Mouse (Mus musculus) intestine, embryonic 14.5 days (tissue): ENCODE results near the gene Eml1. TPM values are rescaled to one million over a fixed set of nuclear protein-coding genes. Genes with fewer than 3 reads are reported as not detected.

ENCODE experiments used
- ATAC-seq: fragments of 200-750 bp; cut with Nextera tagmentation; replicated peaks from 2 replicates; pipeline ENCODE4 v1.8.0; 2017; ENCODE audit warnings: low read depth, moderate number of reproducible peaks, moderate TSS enrichment, moderate library complexity; ENCODE audit not compliant: low FRiP score, low TSS enrichment
- DNase-seq: peaks from one replicate; pipeline ENCODE4 v3.0.0-alpha.2; 2018; ENCODE audit warnings: low spot score
- H3K27ac ChIP-seq: fragments of 300-500 bp; sonication (generic); 2 replicates; pipeline ENCODE4 v1.5.1; 2014; ENCODE audit warnings: low read depth, mild to moderate bottlenecking, control low read depth
- H3K27me3 ChIP-seq: fragments of 300-500 bp; sonication (generic); replicated peaks from 2 replicates; pipeline ENCODE4 v1.6.1; 2014; ENCODE audit warnings: low read length, control low read depth; ENCODE audit not compliant: control insufficient read depth, insufficient read depth
- H3K36me3 ChIP-seq: fragments of 300-500 bp; sonication (generic); 2 replicates; pipeline ENCODE4 v1.6.1; 2014; ENCODE audit warnings: low read length, control low read depth; ENCODE audit not compliant: control insufficient read depth, insufficient read depth
- H3K4me1 ChIP-seq: fragments of 300-500 bp; sonication (generic); replicated peaks from 2 replicates; pipeline ENCODE4 v1.6.1; 2014; ENCODE audit warnings: low read length, control low read depth, mixed read lengths; ENCODE audit not compliant: control insufficient read depth, insufficient read depth
- H3K4me2 ChIP-seq: fragments of 300-500 bp; sonication (generic); 2 replicates; pipeline ENCODE4 v1.6.1; 2014; ENCODE audit warnings: low read length
- H3K4me3 ChIP-seq: fragments of 300-500 bp; sonication (generic); 2 replicates; pipeline ENCODE4 v1.5.1; 2014; ENCODE audit warnings: low read depth, low read length, control low read depth, mixed read lengths
- H3K9ac ChIP-seq: fragments of 300-500 bp; sonication (generic); 2 replicates; pipeline ENCODE4 v1.6.1; 2014; ENCODE audit warnings: mild to moderate bottlenecking, low read length
- H3K9me3 ChIP-seq: fragments of 300-500 bp; sonication (generic); 2 replicates; pipeline ENCODE4 v1.6.1; 2016; ENCODE audit warnings: low read length, control low read depth; ENCODE audit not compliant: control insufficient read depth
- WGBS: fragments of 180-500 bp; shearing (Covaris S2); extraction: QIAGEN DNeasy Blood & Tissue Kit; methylation state at CpG from one replicate; pipeline ENCODE4 v1.1.7; 2014; 5-methylcytosine and 5-hydroxymethylcytosine counted together
- polyA plus RNA-seq: library from polyadenylated mRNA; unstranded; fragments of >200 nt; fragmentation: Nextera tagmentation; extraction: Ambion mirVana; gene quantifications from 2 replicates; pipeline ENCODE4 v1.2.1, GENCODE M21; 2014

The Eml1 gene
- polyA plus RNA-seq, 1 experiment from 2014 or later: 72.4 TPM

DNA sequence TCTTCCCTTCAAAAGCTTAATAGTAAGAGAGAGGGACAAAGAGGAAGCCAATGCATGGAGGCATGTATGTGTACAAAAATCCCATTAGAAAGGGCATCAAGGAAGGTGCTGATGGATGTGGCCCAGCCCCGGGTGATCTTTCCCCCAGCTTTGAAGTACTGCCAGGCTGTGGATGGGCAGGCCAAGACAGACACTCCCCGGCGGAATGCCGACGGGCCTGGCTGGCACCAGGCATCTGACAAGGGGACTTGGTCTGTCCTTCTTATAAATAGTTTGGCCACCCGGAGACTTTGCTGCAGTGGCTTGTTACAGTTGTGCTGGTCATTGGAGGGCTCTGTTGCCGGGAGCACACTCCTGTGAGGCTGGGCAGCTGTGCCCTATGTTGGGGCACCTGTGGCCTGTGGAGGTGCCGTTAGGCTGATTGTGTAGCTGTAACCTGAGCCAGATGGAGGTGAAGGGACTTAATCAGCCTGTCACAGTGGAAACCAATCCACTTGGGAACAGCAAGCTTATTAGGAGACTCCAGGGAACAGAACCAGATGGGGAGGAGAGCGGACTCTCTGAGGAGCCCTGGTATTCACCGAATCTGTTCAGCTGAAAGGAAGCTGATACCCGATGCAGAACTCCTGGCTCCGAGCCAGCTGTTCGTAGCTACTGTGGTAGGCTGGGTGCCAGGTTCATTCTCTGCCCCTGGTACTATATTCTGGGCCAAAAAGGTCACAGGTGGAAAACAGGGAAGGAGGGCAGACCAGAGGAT, 15.9 kb downstream of the Eml1 start:
- H3K36me3 ChIP-seq: no peaks in the 10 kb centered on the region
- DNase-seq: no peak
- H3K4me2 ChIP-seq: no peak overlapping the region
- H3K27ac ChIP-seq: no peak overlapping the region
- no peaks in the 10 kb centered on the region for H3K9me3 ChIP-seq
- no peaks in the 10 kb centered on the region for H3K4me1 ChIP-seq
- no peak for ATAC-seq
- no peak overlapping the region for H3K9ac ChIP-seq
- no peak overlapping the region for H3K4me3 ChIP-seq
- 67% methylated on average over 13 of the region's 13 CpGs for whole genome bisulfite sequencing
- H3K27me3 ChIP-seq: no peaks in the 10 kb centered on the region

DNA sequence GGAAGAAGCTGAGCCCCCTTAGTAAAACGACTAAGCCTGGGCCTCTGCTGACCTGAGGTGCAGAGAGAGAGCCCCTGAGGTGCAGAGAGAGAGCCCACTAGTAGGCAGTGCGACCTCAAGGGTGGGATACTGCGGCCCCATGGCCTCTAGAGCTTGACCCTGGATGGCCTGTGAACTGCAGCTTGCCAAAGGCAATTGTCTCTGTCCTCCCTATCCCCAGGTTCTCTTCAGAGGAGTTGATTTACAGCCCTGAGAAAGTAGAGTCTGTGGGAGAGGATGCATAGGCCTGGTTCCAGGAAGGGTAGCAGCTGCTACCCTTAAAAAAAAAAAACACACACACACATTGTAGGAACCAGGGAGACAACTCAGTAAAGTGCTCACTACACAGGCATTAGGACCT, 19.0 kb downstream of the Eml1 start:
- Histone ChIP-seq H3K4me1 (peaks cover 7% of the 10 kb centered on the region; the same call in 1 of the 2 replicates), H3K27me3 (no peaks in the 10 kb centered on the region), H3K4me3 (no peak overlapping the region), H3K4me2 (no peak overlapping the region), H3K9me3 (no peaks in the 10 kb centered on the region), H3K9ac (no peak overlapping the region), H3K27ac (no peak overlapping the region), H3K36me3 (no peaks in the 10 kb centered on the region)
- DNase-seq: no peak
- WGBS: 35% methylated on average over 3 of the region's 3 CpGs
- no peak for ATAC-seq

DNA sequence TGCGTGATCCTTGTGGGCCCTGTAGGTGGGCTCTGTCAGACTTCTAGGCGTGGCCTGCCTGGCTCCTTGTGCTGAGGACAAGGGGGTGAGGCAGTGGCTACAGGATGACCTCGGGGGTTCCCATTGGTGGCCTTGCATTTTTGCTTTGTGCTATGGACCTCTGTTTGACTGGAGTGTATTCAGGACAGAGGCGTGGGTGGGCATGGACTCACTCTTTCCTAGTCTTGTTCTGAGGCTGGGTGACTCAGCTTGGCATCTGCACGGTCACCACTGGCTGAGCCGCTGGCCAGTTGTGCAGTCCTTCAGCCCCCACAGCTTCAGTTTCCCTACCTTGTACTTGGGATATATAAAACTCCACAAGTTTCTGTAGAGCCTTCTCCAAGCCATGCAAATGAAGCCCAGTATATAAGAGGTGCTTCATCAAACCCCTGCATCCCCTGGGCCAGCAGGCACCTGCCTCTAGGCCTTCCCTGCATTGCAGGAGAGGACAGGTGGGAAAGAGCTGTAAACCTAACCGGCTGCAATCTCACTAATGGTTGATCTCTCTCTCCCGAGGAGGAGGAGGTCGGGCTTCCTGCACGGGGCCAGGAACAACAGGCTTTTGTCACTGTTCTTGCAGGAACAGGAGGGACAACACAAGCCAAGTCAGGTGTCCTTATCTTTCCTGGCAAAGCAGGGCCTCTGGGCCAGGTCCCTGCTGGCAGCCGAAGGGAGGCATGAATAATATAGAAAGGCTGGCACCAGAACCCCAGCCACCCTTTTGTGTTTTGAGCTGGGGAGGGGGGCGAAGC, 21.7 kb downstream of the Eml1 start:
- Histone ChIP-seq H3K4me3 (no peak overlapping the region), H3K9me3 (no peaks in the 10 kb centered on the region), H3K9ac (no peak overlapping the region), H3K4me1 (peaks cover 7% of the 10 kb centered on the region; the same call in 1 of the 2 replicates), H3K27me3 (no peaks in the 10 kb centered on the region), H3K36me3 (no peaks in the 10 kb centered on the region), H3K27ac (no peak overlapping the region), H3K4me2 (no peak overlapping the region)
- ATAC-seq (0 out of 2 replicates have a peak, but pooled peaks have one; percentile 24), DNase-seq (no peak)
- 62% methylated on average over 12 of the region's 12 CpGs for WGBS

DNA sequence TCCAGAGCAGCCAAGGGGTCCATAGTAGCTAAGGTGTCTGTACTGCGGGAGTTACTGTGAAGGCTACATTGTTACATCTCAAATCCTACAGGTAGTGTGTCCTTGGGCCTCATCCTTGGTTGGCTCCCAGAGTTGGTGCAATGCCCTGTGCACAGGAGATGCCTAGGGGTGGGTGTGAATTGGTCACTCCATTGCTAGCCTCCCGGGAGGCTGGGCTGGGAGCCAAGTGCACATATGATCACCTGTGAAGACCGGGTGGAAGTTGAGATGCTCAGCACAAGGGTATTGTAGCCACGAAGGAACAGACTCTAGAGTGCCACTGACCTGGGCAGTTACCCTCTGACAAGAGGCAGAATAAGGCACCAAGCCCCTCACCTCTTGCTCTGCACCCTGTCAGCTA, 22.3 kb downstream of the Eml1 start:
- Histone ChIP-seq H3K9me3 (no peaks in the 10 kb centered on the region), H3K27ac (no peak overlapping the region), H3K9ac (no peak overlapping the region), H3K27me3 (no peaks in the 10 kb centered on the region), H3K4me2 (no peak overlapping the region), H3K36me3 (no peaks in the 10 kb centered on the region), H3K4me1 (peaks cover 7% of the 10 kb centered on the region; the same call in 1 of the 2 replicates), H3K4me3 (no peak overlapping the region)
- WGBS: 82% methylated on average over 4 of the region's 4 CpGs
- DNase-seq (no peak), ATAC-seq (0 out of 2 replicates have a peak, but pooled peaks have one; percentile 10)

DNA sequence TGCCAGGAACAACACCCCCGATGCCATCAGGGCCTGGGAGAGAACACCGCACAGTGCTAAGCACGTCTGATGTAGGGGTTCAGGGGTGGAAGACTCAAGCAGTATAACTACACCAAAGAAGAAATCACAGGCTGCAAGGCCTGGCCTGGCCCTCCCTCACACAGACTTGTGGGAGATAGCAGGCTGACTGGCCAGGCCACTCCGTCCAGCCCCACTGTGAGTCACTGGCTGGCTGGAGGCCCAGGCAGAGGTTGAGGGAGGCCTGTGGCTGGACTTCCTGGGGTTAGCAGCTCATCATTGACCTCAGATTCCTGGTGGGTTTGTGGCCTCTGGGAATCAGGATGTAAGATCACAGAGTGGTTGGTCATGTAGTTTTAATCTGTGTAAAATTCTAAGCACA, 22.9 kb downstream of the Eml1 start:
- Histone ChIP-seq H3K27ac (no peak overlapping the region), H3K4me3 (no peak overlapping the region), H3K36me3 (no peaks in the 10 kb centered on the region), H3K4me2 (no peak overlapping the region), H3K4me1 (peaks cover 7% of the 10 kb centered on the region; the same call in 1 of the 2 replicates), H3K9ac (no peak overlapping the region), H3K9me3 (no peaks in the 10 kb centered on the region), H3K27me3 (no peaks in the 10 kb centered on the region)
- 60% methylated on average over 4 of the region's 4 CpGs for WGBS
- DNase-seq (no peak), ATAC-seq (no peak)

DNA sequence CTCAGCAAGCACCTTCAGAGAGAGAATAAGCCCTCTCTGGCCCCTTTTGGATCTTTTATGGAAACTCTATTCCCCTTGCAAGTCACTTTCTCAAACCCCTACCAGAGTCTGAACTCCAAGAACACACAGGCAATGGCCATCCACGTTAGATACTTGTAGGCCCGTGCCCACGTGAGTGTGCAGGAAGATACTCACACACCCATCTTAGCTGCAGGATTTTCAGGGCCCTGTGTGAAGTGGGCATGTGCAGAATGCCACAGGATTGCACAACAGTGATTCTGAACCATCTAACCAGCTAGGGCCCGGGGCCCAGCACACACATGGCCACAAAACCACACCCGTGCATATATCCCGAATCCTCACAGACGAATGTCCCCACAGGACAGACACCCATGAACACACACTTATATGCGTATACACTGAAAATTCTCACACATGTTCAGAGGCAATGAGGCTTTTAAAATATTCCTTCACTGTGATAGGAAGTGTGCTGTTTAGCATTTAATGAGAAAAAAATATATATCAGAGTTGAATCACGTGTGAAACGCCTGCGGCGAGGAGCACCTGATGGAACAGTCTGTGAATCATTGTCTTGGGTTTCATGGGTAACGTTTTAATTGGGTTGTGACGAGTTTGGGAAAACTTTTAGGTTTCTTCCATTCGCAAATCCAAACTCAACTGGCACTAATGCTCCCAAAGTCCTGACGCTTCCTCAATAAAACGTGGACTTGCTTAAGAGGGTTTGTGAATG, 24.0 kb downstream of the Eml1 start:
- WGBS: 88% methylated on average over 17 of the region's 17 CpGs
- ATAC-seq (no peak), DNase-seq (no peak)
- no peaks in the 10 kb centered on the region for H3K36me3 ChIP-seq
- H3K4me3 ChIP-seq: no peak overlapping the region
- no peak overlapping the region for H3K9ac ChIP-seq
- peaks cover 7% of the 10 kb centered on the region; the same call in 1 of the 2 replicates for H3K4me1 ChIP-seq
- H3K27ac ChIP-seq: no peak overlapping the region
- no peaks in the 10 kb centered on the region for H3K9me3 ChIP-seq
- no peaks in the 10 kb centered on the region for H3K27me3 ChIP-seq
- no peak overlapping the region for H3K4me2 ChIP-seq

DNA sequence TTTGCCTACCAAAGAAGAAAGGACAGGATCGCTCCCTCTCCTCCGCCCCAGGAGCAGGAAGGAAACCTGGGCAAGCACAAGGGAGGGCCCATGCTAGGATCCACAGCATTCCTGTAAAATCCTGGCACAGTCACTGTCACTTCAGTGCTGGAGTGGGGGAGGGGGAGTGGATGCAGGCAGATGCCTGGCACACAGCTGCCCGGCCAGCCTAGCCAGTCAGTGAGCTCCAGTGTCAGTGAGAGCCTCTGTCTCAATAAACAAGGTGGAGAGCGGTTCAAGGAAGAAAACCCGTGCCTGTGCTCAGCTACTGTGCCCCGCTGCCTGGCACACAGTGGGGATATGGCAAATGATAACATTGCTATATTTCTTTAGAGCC, 24.5 kb downstream of the Eml1 start:
- DNase-seq (no peak), ATAC-seq (no peak)
- Histone ChIP-seq H3K4me3 (no peak overlapping the region), H3K27me3 (no peaks in the 10 kb centered on the region), H3K4me1 (peaks cover 7% of the 10 kb centered on the region; the same call in 1 of the 2 replicates), H3K36me3 (no peaks in the 10 kb centered on the region), H3K27ac (no peak overlapping the region), H3K9me3 (no peaks in the 10 kb centered on the region), H3K4me2 (no peak overlapping the region), H3K9ac (no peak overlapping the region)
- 75% methylated on average over 6 of the region's 6 CpGs for WGBS

DNA sequence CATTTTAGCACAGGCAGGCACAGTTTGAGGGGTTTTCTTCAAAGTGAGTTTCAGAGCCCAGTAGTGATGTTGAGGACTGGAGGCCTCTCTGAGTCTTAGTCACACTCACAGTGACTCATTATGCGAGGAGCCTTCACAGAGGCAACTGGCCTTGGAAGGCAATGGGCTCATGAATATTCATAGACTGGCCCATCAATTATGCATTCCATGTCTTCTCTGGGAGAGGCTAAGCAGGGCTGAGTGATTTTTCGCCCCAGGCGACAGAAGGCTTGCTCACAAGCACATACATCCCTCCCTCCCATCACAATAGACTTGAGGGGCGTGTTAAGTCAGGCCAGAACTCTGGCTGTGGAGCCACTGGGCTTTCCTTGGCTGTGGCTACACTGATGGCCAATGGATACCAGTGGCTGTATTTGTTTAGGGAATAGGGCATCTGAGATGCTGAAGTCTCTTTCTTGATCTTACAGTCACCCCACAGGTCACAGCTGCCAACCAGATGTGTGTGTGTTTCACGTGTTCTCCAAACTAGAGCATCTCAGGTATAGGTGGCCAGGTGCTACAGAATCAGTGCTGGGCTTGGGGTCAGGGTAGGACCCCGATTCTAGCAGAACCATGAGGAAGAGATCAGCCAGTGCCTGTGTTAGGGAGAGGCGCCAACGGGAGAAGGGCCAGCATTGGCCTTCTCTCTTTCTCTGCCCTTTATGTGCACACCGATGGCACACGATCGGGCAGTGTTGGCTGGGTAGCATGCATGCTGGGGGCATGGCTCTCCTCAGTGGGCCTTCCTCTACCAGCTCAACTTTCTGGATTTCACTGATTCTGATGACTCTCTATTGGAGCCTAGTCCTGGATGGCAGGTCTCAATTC, 25.6 kb downstream of the Eml1 start:
- H3K4me2 ChIP-seq: no peak overlapping the region
- no peaks in the 10 kb centered on the region for H3K27me3 ChIP-seq
- H3K4me3 ChIP-seq: no peak overlapping the region
- no peaks in the 10 kb centered on the region for H3K9me3 ChIP-seq
- H3K27ac ChIP-seq: no peak overlapping the region
- ATAC-seq (no peak), DNase-seq (no peak)
- H3K9ac ChIP-seq: no peak overlapping the region
- WGBS: 84% methylated on average over 11 of the region's 11 CpGs
- H3K36me3 ChIP-seq: no peaks in the 10 kb centered on the region
- peaks cover 7% of the 10 kb centered on the region; the same call in 1 of the 2 replicates for H3K4me1 ChIP-seq
